Mouse (Mus musculus): ENCODE results near the gene Fsd1. TPM values are rescaled to one million over a fixed set of nuclear protein-coding genes. Genes with fewer than 3 reads are reported as not detected.

The Fsd1 gene
- polyA plus RNA-seq, 1 experiment: 1.2 TPM

DNA sequence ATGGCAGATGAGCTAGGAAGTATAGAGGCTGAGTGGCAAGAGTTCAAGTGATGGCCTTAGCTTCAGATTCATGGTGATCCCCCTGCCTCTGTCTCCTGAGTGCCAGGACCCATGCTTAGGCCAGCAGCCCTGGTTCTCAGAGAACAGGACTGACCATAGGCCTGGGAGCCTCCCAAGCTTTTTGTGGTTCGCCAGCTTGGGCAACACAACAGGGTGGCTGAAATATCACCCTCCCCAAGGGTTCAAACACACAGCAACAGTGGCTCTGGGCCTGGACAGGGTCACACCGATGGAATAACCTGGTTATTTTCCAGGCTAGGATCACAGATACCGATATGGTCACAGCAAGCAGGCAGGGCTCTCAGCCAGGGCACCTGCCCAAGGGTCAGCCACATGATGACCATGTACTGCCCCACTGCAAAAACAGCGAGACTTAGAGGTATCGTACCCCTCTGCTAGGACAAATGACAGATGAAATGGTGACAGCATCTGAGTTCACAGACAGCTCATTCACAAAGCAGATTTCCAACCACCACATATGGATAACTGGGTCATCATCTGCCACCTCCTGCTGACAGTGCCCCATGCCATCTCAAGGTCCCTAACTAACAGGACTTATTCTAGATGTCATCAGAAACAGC lies 41.6 kb downstream of the Fsd1 start:
- no peak for DNase-seq (ENCODE audit: low spot score)

GRCm38 (mm10) chr17:56030238-56030870 lies 44.0 kb downstream of the Fsd1 start:
- no peak for DNase-seq (ENCODE audit: low spot score)

DNA sequence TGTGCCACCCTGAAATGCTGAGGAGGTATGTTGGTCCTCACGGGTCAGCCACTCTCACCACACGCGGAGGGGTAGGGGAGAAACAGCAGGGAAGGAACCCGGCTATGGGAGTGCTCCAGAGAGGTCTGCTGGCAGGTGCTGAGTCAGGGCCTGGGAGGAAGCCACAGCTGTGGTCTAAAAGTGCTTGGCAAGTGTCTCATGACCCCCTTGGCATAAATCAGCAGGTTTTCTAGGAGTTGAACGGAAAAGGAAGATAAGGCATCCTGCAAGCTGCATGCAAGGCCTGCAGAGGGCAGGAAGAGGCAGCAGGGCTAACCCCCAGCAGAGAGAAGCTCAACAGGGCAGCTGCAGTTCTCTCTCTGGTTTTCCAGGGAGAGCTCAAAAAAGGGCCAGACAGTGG lies 44.6 kb downstream of the Fsd1 start:
- no peak for DNase-seq (ENCODE audit: low spot score)

DNA sequence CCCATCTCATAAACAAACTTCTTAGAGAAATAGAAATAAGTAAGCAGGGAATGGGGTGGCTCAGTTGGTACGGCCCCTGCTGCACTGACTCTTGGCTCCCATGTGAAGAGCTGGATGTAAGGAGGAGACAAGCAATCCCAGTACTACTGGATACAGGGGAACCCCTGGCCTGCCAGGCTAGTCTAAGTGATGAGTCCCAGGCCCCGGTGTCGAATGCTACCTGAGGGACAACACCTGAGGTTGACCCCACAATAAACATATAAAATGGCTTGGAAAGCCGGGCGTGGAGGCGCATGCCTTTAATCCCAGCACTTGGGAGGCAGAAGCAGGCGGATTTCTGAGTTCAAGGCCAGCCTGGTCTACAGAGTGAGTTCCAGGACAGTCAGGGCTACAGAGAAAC lies 45.1 kb downstream of the Fsd1 start:
- no peak for DNase-seq (ENCODE audit: low spot score)

DNA sequence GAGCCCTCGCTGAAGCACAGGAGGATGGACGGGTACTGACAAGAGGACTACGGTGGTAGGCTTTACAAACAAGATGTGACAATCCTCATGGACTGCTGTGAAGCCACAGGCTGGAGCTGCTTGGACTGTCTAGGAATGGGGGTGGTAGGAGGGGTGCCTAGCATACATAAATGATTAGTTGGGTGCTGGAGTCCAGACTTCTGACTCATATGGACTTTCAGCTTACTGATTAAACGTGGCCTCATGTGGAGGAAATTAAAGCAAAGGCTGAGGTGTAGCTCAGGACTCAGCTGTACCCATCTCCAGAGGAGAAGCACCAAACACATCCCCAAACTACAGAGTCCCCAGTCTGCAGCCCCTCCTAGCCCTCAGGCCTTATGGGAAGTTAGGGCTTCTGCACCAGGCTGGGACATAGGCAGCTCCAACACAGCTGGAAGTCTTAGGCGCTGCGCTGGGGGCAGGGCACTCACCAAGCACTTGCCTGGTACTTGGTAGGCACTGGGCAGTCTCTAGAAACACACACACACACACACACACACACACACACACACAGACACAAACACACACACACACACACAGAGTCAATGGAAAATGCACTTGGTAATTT lies 45.9 kb downstream of the Fsd1 start:
- DNase-seq (ENCODE audit: low spot score): no peak

DNA sequence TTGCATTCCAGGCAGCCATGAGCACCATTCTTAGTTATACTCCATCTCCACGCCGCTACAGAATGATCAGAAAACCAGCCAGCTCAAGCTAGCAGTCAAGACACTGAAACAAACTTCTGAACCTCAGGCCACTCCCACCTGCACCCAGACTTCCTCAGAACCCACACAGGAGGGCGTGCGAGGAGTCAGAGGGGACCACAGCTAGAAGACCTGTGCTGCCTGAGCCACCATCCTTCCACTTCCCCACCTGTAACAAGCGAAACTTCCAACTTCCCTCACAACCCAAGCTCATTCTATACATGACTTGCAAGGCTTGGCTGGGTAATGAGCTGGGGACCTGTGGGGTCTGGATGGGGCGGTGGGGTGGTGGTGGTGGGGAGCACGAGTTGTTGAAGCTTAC lies 46.5 kb downstream of the Fsd1 start:
- DNase-seq (ENCODE audit: low spot score): no peak

DNA sequence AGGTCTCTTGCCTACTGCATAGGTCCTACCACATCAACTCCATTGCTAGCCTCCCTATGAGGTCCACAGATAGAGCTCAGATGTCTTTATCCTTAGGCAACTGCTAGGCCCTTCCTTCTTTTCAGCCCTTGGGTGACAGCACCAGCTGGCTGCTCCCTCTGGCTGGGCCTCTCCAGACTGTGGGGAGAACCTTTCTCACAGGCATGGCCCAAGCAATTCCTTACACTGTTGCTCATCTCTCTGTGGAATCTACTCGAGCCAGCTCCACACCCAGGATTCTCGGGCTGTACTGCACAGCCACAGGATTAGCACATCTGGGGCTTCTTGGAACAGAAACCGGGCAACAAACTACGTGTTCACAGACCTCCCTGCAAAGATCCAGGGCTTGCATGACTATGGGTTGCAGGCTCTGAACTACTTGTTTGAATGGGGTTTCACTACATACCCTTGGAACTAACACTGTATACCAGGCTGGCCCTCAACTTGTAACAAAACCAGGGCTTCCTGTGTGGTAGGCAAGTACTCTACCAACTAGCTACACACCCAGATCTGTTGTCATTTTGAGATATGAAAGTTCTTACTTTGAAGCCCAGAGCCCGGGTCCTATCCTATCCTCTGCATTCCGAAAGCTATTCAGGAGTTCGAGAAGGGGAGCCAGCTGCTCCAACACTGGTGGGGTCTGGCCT lies 47.9 kb downstream of the Fsd1 start:
- DNase-seq (ENCODE audit: low spot score): no peak

- DNase-seq (ENCODE audit: low spot score): no peak
These were observed 48.4 kb downstream of the Fsd1 start for GRCm38 (mm10) chr17:56034726-56035100.

DNA sequence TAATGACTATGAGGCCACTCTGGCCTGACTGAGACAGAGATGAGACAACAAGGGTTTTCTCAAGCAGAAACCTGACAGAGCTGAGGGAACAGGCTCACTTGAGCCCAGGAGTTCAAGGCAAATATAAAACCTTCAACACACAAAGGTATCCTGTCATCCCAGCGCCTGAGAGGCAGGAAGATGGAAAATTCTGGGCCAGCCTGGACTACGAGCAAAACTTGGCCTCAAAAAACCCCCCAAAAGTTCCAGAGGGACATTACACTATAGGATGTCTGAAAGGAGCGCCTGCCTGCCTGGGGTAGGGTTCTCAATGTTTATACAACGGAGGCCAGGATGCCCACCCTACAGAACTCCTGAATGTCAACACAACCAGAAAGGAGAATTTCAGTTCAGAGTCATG lies 48.9 kb downstream of the Fsd1 start:
- no peak for DNase-seq (ENCODE audit: low spot score)

GRCm38 (mm10) chr17:56036176-56036900 lies 50.0 kb downstream of the Fsd1 start, which contains the start of gene Sh3gl1:
Sh3gl1 (minus strand) TSS chr17:56036635.
- peak; percentile 98 for DNase-seq (ENCODE audit: low spot score)

- no peak for DNase-seq (ENCODE audit: low spot score)
These were observed 50.6 kb downstream of the Fsd1 start for GRCm38 (mm10) chr17:56036901-56037287.

DNA sequence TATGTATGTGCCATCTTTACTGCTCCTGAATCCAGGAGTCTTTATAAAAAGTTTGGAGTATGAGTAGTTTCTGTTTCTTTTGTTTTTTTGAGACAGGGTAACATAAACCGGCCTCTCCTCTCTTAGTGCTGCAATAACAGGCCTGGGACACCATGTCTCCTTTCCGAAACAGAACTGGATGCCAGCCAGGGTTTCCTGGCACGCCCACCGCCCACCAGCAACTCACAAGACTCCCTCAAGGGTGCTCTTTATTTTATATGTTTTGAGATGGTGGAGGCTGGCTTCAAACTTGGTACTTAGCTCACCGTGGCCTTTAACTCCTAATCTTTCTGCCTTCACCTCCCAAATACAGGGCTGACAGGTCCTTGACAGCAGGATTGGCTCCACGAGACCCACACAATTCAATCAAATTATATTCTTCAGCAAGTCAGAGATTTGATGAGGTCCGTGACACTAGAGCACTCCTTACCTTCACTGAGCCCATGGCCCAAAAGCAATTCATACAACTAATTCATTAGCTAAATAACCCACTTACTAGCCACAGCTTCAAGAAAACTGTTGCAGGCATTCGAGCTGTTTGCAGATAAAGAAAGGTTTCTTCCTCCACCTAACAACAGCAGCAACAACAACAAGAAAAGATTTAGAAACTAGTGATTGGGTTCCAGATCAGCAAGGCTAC lies 52.4 kb downstream of the Fsd1 start:
- no peak for DNase-seq (ENCODE audit: low spot score)

- no peak for DNase-seq (ENCODE audit: low spot score)
These were observed 53.0 kb downstream of the Fsd1 start for GRCm38 (mm10) chr17:56039345-56039744.

DNA sequence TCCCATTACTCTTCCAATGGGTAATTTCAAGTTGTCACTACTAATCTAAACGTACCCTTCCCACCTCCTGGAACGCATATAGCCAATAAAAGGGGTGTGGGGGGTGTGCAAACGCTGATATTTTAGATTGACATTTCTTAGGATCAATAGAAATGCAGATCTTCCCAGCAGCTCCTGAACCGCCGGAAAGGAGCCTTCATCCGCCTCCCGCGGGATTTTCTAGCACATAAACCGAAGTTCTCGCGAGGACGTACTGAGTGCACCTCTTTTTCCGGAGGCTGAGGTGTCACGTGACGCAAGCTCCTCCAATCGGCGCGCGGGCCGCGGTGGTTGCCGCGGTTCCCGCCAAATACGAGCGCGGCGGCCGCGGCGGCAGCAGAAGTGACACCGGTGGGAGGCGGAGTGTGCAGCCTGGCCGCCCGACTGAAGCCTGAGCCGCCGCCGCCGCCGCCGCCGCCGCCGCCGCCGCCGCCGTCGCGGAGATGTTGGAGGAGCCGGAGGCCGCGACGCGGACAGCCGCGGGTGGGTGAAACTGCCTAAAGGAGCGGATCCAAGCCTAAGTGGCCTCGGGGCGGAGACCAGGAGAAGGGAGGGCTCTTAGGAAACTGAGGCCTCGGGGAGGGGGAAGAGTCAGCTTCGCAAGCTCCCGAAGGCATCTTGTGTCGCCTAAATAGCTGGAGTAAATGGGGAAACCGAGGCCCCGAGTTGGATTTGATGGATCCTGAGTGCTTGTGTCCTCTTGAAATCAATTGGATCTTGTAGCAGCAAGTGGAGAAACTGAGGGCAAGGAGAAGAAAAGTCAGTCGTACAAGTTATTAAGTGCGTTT lies 53.9 kb downstream of the Fsd1 start, which contains the start of gene Chaf1a:
Gene Chaf1a, plus strand, starts transcription at position 410 of the 827 bp plus-strand sequence.
- DNase-seq (ENCODE audit: low spot score): peak; percentile 83

DNA sequence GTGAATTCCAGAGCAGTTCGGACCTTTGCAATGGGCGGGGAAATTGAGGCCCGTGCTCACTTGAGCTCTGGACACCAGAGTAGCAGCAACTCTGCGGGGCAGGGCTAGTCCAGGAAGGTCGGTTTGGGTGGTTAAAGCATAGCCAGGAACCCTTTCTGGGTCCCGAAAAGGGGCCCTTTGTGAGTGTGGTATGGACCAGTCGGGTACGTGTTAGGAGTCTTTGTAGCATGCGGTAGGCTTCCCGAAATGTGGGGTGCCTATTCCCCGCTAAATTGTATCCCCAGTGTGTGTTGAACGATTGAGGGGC lies 54.5 kb downstream of the Fsd1 start:
- no peak for DNase-seq (ENCODE audit: low spot score)

Other genes starting within 250 kb of the Fsd1 start
- gene Adgre4, start 236.5 kb upstream of the Fsd1 start, polyA plus RNA-seq (2012; rRNA removed): 0.58 and 0.60 TPM in 2 replicates
- 4.7 and 5.2 TPM in 2 replicates for gene Zfp119a, start 107.6 kb upstream of the Fsd1 start, polyA plus RNA-seq (2012; rRNA removed)
- 8.4 and 8.8 TPM in 2 replicates for gene Zfp959, start 94.4 kb upstream of the Fsd1 start, polyA plus RNA-seq (2012; rRNA removed)
- 5.4 TPM in 2 replicates for gene Zfp119b, start 37.0 kb upstream of the Fsd1 start, polyA plus RNA-seq (2012; rRNA removed)
- gene Ebi3, start 33.9 kb upstream of the Fsd1 start, polyA plus RNA-seq (2012; rRNA removed): 2.9 and 3.1 TPM in 2 replicates
- gene Yju2, start 27.4 kb upstream of the Fsd1 start, polyA plus RNA-seq (2012; rRNA removed): 10.1 and 11.1 TPM in 2 replicates
- 1.0 and 1.7 TPM in 2 replicates for gene Shd, start 16.0 kb upstream of the Fsd1 start, polyA plus RNA-seq (2012; rRNA removed)
- gene Stap2, start 19.1 kb downstream of the Fsd1 start, polyA plus RNA-seq (2012; rRNA removed): 29.6 and 38.6 TPM in 2 replicates
- 50.4 and 51.1 TPM in 2 replicates for gene Mpnd, start 19.2 kb downstream of the Fsd1 start, polyA plus RNA-seq (2012; rRNA removed)
- gene Sh3gl1, start 50.1 kb downstream of the Fsd1 start, polyA plus RNA-seq (2012; rRNA removed): 55.5 and 78.1 TPM in 2 replicates
- gene Chaf1a, start 53.9 kb downstream of the Fsd1 start, polyA plus RNA-seq (2012; rRNA removed): 2.1 and 2.2 TPM in 2 replicates
- gene Ubxn6, start 88.5 kb downstream of the Fsd1 start, polyA plus RNA-seq (2012; rRNA removed): 62.3 and 62.7 TPM in 2 replicates
- 68.8 and 70.6 TPM in 2 replicates for gene Hdgfl2, start 93.1 kb downstream of the Fsd1 start, polyA plus RNA-seq (2012; rRNA removed)
- 96.9 and 98.3 TPM in 2 replicates for gene Plin4, start 123.3 kb downstream of the Fsd1 start, polyA plus RNA-seq (2012; rRNA removed)
- 1.4 and 1.9 TPM in 2 replicates for gene Plin5, start 131.1 kb downstream of the Fsd1 start, polyA plus RNA-seq (2012; rRNA removed)
- gene Lrg1, start 135.5 kb downstream of the Fsd1 start, polyA plus RNA-seq (2012; rRNA removed): 23.4 and 23.9 TPM in 2 replicates
- 3.3 and 4.4 TPM in 2 replicates for gene Sema6b, start 153.8 kb downstream of the Fsd1 start, polyA plus RNA-seq (2012; rRNA removed)
- 1.7 and 2.0 TPM in 2 replicates for gene Tnfaip8l1, start 176.0 kb downstream of the Fsd1 start, polyA plus RNA-seq (2012; rRNA removed)
- 42.0 and 51.0 TPM in 2 replicates for gene Mydgf, start 197.4 kb downstream of the Fsd1 start, polyA plus RNA-seq (2012; rRNA removed)
- 24.1 and 24.8 TPM in 2 replicates for gene Dpp9, start 232.4 kb downstream of the Fsd1 start, polyA plus RNA-seq (2012; rRNA removed)